Mouse (Mus musculus) stomach, postnatal 0 days (tissue): Measurements from ENCODE around the gene Sipa1l1.

ENCODE experiments used
- CTCF ChIP-seq: IDR thresholded peaks from 2 replicates; pipeline ENCODE4 v1.5.1; 2016; ENCODE audit warnings: antibody characterized with exemption, low read depth, mild to moderate bottlenecking, moderate library complexity
- EP300 ChIP-seq: optimal IDR thresholded peaks from 2 replicates; pipeline ENCODE3; 2016; ENCODE audit warnings: antibody characterized with exemption

- no peak for TF ChIP-seq EP300
- no peak for TF ChIP-seq CTCF
These were observed 233.5 kb downstream of the Sipa1l1 start for GRCm38 (mm10) chr12:82402635-82403034.
